Mouse (Mus musculus): ENCODE results near the gene Muc4.

GRCm38 (mm10) chr16:32803252-32803853 is 67.7 kb downstream of the Muc4 start:
- no peak for TF ChIP-seq CTCF (IDR thresholded peaks at IDR 0.05; ENCODE audit: extremely low read depth, insufficient read depth, low read length)
- TF ChIP-seq POLR2A (IDR thresholded peaks at IDR 0.05; ENCODE audit: extremely low read depth, insufficient read depth, low read length), result no peak

Measured in cortical plate, adult 2 months (tissue).